Mouse (Mus musculus) CH12.LX (cell line): ENCODE results near the gene Nuak2.

Source experiments
- CTCF ChIP-seq, 2 experiments: IDR thresholded peaks in 1 of 2; conservative IDR thresholded peaks in 1 of 2; 2 replicates each; pipeline ENCODE4 v1.5.1; 2011 to 2012; ENCODE audit warnings: low read depth in 2 of 2, low read length in 2 of 2, improper control_type of control experiment in 1 of 2, inconsistent platforms in 1 of 2, mild to moderate bottlenecking in 1 of 2, moderate library complexity in 1 of 2
- E2F4 ChIP-seq: IDR thresholded peaks from 2 replicates; pipeline ENCODE4 v1.6.1; 2011; ENCODE audit warnings: low read depth, low read length, improper control_type of control experiment; ENCODE audit not compliant: insufficient replicate concordance
- ETS1 ChIP-seq: conservative IDR thresholded peaks from 2 replicates; pipeline ENCODE4 v1.6.1; 2012; ENCODE audit warnings: low read depth, mild to moderate bottlenecking, inconsistent platforms, low read length, improper control_type of control experiment, moderate library complexity
- POLR2A ChIP-seq: IDR thresholded peaks from 2 replicates; pipeline ENCODE4 v1.6.1; 2011; ENCODE audit warnings: low read depth, mild to moderate bottlenecking, improper control_type of control experiment, low read length
- TBP ChIP-seq: conservative IDR thresholded peaks from 2 replicates; pipeline ENCODE4 v1.6.1; 2011; ENCODE audit warnings: low read depth, low read length, improper control_type of control experiment

GRCm38 (mm10) chr1:132282177-132282536 is 33.8 kb upstream of the Nuak2 start:
- TF ChIP-seq POLR2A (no peak), ETS1 (no peak), TBP (no peak), CTCF (conservative IDR thresholded peaks at IDR 0.05 in 1 of 2, IDR thresholded peaks at IDR 0.05 in 1 of 2; ENCODE audit: low read depth in 2 of 2, low read length in 2 of 2) (no peak), E2F4 (no peak)
